Mouse (Mus musculus): Measurements from ENCODE around the gene Egflam.

DNA sequence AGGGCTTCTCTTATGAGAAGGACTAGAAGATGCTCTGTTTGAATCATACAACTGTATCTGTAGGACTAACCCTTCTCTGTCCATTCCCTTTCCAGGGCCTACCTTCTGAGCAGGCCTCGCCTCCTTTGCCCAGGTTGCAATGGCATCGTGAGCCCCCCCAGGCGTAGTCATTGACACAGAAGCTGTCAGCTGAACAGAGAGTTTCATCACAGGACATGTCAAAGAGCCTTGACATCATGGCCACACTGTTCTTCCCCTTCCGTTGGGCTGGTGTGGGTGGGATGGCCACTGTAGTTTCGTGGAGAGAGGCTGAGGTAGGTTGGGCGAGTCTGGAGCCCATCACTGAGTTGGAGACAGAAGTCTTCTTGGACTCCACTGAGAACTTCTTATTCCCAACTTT lies 144.9 kb downstream of the Egflam start:
- TF ChIP-seq CTCF (IDR thresholded peaks at IDR 0.05; ENCODE audit: low read depth) (no peak), EP300 (IDR thresholded peaks at IDR 0.05; ENCODE audit: low read depth) (no peak)
